Mouse (Mus musculus) heart, adult 2 months (tissue): ENCODE measurements around the gene Gcm1. TPM values are rescaled to one million over a fixed set of nuclear protein-coding genes. Genes with fewer than 3 reads are reported as not detected.

Source experiments
- DNase-seq, 2 experiments: peaks; one replicate each; pipeline ENCODE4 v3.0.0; 2021
- H3K27ac ChIP-seq: fragments of 200-600 bp; 2 replicates; pipeline ENCODE4 v1.8.1; 2022
- H3K27me3 ChIP-seq: fragments of 200-500 bp; 2 replicates; pipeline ENCODE4 v1.6.1; 2012; ENCODE audit warnings: mild to moderate bottlenecking, low read length, inconsistent platforms, mixed read lengths; ENCODE audit not compliant: control insufficient read depth, insufficient read depth
- H3K36me3 ChIP-seq: fragments of 200-500 bp; 2 replicates; pipeline ENCODE4 v1.6.1; 2012; ENCODE audit warnings: low read length, inconsistent platforms; ENCODE audit not compliant: control insufficient read depth, insufficient read depth
- H3K4me1 ChIP-seq: fragments of 200-500 bp; 2 replicates; pipeline ENCODE4 v1.6.1; 2011; ENCODE audit warnings: low read length; ENCODE audit not compliant: control insufficient read depth, insufficient read depth
- H3K4me3 ChIP-seq: fragments of 200-600 bp; 2 replicates; pipeline ENCODE4 v1.8.1; 2022
- H3K79me2 ChIP-seq: fragments of 200-500 bp; replicated peaks from 2 replicates; pipeline ENCODE4 v1.6.1; 2012; ENCODE audit warnings: mild to moderate bottlenecking, inconsistent platforms, low read length, moderate library complexity, mixed read lengths; ENCODE audit not compliant: control insufficient read depth, insufficient read depth
- H3K9ac ChIP-seq: fragments of 200-500 bp; 2 replicates; pipeline ENCODE4 v1.6.1; 2012; ENCODE audit warnings: low read depth, mild to moderate bottlenecking, control low read depth, inconsistent platforms, low read length, mixed read lengths
- CTCF ChIP-seq: fragments of 200-600 bp; IDR thresholded peaks from 2 replicates; pipeline ENCODE4 v1.8.1; 2022; ENCODE audit warnings: antibody characterized with exemption, mild to moderate bottlenecking, moderate library complexity
- EP300 ChIP-seq: fragments of 200-500 bp; IDR thresholded peaks from 2 replicates; pipeline ENCODE4 v1.6.1; 2011; ENCODE audit warnings: low read depth, low read length, control low read depth; ENCODE audit not compliant: insufficient read depth
- POLR2A ChIP-seq: fragments of 200-500 bp; IDR thresholded peaks from 2 replicates; pipeline ENCODE4 v1.6.1; 2011; ENCODE audit warnings: mild to moderate bottlenecking, low read depth, low read length, control low read depth; ENCODE audit not compliant: insufficient read depth
- WGBS: fragments of 180-500 bp; shearing (Covaris S2); methylation state at CpG from one replicate; pipeline ENCODE4 v1.1.7; 2018; 5-methylcytosine and 5-hydroxymethylcytosine counted together
- intact Hi-C: fragments of 180-260 bp; cut with DNase I; formaldehyde crosslinking; loops from one replicate; pipeline ENCODE4 v1.15.1; 2025
- polyA plus RNA-seq: library from polyadenylated mRNA; depleted of rRNA; stranded (reverse); fragments of >200 nt; gene quantifications from 2 replicates; pipeline ENCODE4 v1.2.3, GENCODE M21; 2012; rRNA removed
- total RNA-seq, 2 experiments: library from RNA; stranded (reverse); gene quantifications; 2 replicates each; pipeline ENCODE4 v1.2.3; 2021

Gcm1 gene
- total and polyA plus RNA-seq, 3 experiments = not detected

- peak overlapping the region; percentile 96; the same call in 1 of the 2 replicates for H3K27ac ChIP-seq
- H3K79me2 ChIP-seq = peaks cover 2% of the 10 kb centered on the region; the same call in 1 of the 2 replicates
- intact Hi-C loops = loop anchor here (5.0 kb wide), 1 partner anchor 83 kb away; no protein-coding TSS in a partner anchor
- 27% methylated on average over 5 of the region's 5 CpGs for WGBS
- H3K4me1 ChIP-seq = peaks cover 10% of the 10 kb centered on the region
- TF ChIP-seq EP300 (no peak), POLR2A (no peak), CTCF (peak; percentile 59)
- peaks cover 10% of the 10 kb centered on the region for H3K36me3 ChIP-seq
- peak overlapping the region; percentile 98 for H3K4me3 ChIP-seq
- no peak for DNase-seq
- H3K27me3 ChIP-seq = no peaks in the 10 kb centered on the region
- H3K9ac ChIP-seq = no peak overlapping the region
These were observed 57.9 kb downstream of the Gcm1 start for GRCm38 (mm10) chr9:78109656-78110055.

DNA sequence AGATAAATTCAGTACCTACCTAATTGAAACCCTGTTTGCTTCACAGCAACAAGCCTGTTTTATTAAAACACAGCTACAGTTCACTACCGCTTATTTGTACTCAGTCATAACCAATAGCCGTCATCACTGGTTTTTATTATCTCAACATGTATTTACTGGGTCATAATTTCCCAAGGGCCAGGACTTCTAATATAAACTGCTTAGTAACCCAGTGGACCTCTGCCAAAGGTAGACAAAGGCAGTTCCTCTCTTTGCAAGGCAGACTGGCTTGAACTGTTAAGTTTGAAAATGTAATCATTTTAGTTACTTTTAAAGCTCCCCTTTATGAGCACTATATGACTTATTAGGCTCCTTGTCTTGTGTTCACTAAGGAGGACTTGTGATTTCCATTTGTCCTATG, 59.7 kb downstream of the Gcm1 start:
- H3K36me3 ChIP-seq = peaks cover 7% of the 10 kb centered on the region
- intact Hi-C loops = loop anchor here (5.0 kb wide), 1 partner anchor 81 kb away; no protein-coding TSS in a partner anchor
- DNase-seq = no peak

GRCm38 (mm10) chr9:78112770-78113537, 61.2 kb downstream of the Gcm1 start:
- peaks cover 6% of the 10 kb centered on the region; the same call in 1 of the 2 replicates for H3K36me3 ChIP-seq
- H3K4me3 ChIP-seq = peak overlapping the region; percentile 63
- peaks cover 15% of the 10 kb centered on the region for H3K4me1 ChIP-seq
- peak overlapping the region; percentile 98 for H3K27ac ChIP-seq
- DNase-seq = peak; percentile 93 to 98
- 1% methylated on average over 47 of the region's 47 CpGs for WGBS
- no peak; the same call in none of the 2 replicates for TF ChIP-seq CTCF
- TF ChIP-seq EP300 = peak; percentile 78; the same call in 1 of the 2 replicates
- peak; percentile 72; the same call in 1 of the 2 replicates for TF ChIP-seq POLR2A
- H3K27me3 ChIP-seq = no peaks in the 10 kb centered on the region
- intact Hi-C loops = loop anchor here (1.0 to 5.0 kb wide), 3 partner anchors 41 to 79 kb away; no protein-coding TSS in a partner anchor
- H3K79me2 ChIP-seq = peaks cover 2% of the 10 kb centered on the region; the same call in 1 of the 2 replicates
- peak overlapping the region; percentile 100 for H3K9ac ChIP-seq

More for the DNA sequence above, 59.7 kb downstream of the Gcm1 start:
- no peak overlapping the region for H3K27ac ChIP-seq
- H3K9ac ChIP-seq = no peak overlapping the region
- TF ChIP-seq EP300 = no peak
- TF ChIP-seq POLR2A = no peak
- TF ChIP-seq CTCF = no peak
- H3K79me2 ChIP-seq = no peaks in the 10 kb centered on the region
- 44% methylated on average over 2 of the region's 2 CpGs for WGBS
- peaks cover 15% of the 10 kb centered on the region for H3K4me1 ChIP-seq
- H3K27me3 ChIP-seq = no peaks in the 10 kb centered on the region
- no peak overlapping the region for H3K4me3 ChIP-seq

- Histone ChIP-seq H3K27ac (peak overlapping the region; percentile 98), H3K4me1 (peaks cover 15% of the 10 kb centered on the region), H3K27me3 (no peaks in the 10 kb centered on the region), H3K4me3 (peak overlapping the region; percentile 63), H3K9ac (peak overlapping the region; percentile 100), H3K36me3 (peaks cover 6% of the 10 kb centered on the region; the same call in 1 of the 2 replicates), H3K79me2 (peaks cover 2% of the 10 kb centered on the region; the same call in 1 of the 2 replicates)
- WGBS = under 1% methylated on average over 14 of the region's 14 CpGs
- TF ChIP-seq CTCF = no peak
- no peak for TF ChIP-seq POLR2A
- no peak for TF ChIP-seq EP300
- no peak for DNase-seq
- intact Hi-C loops = loop anchor here (1.0 to 5.0 kb wide), 3 partner anchors 41 to 79 kb away; no protein-coding TSS in a partner anchor
These were observed 61.8 kb downstream of the Gcm1 start for GRCm38 (mm10) chr9:78113538-78113885.

Other genes starting within 250 kb of the Gcm1 start
- gene Elovl5, start 134.6 kb upstream of the Gcm1 start, total RNA-seq = 10 to 100 TPM; 34.0 to 37.5 TPM
- gene Elovl5, start 134.6 kb upstream of the Gcm1 start, polyA plus RNA-seq = 35.9 and 50.2 TPM in 2 replicates
- 10 to 100 TPM; 34.4 to 40.6 TPM for gene Fbxo9, start 57.1 kb downstream of the Gcm1 start, total RNA-seq
- gene Fbxo9, start 57.1 kb downstream of the Gcm1 start, polyA plus RNA-seq = 64.1 and 69.5 TPM in 2 replicates
- 10 to 100 TPM; 12.5 to 14.0 TPM for gene Ick, start 57.3 kb downstream of the Gcm1 start, total RNA-seq
- 7.8 and 10.1 TPM in 2 replicates for gene Ick, start 57.3 kb downstream of the Gcm1 start, polyA plus RNA-seq
- 100 to 1,000 TPM; 100 to 104 TPM for gene Gsta4, start 130.8 kb downstream of the Gcm1 start, total RNA-seq
- gene Gsta4, start 130.8 kb downstream of the Gcm1 start, polyA plus RNA-seq = 53.4 and 88.7 TPM in 2 replicates
- 1 to 10 TPM; 1.3 to 2.2 TPM for gene Gsta1, start 178.7 kb downstream of the Gcm1 start, total RNA-seq
- gene Gsta1, start 178.7 kb downstream of the Gcm1 start, polyA plus RNA-seq = 0.66 and 2.3 TPM in 2 replicates
- gene Gm3776, start 205.2 kb downstream of the Gcm1 start, total RNA-seq = 1 to 10 TPM; 1.1 to 1.6 TPM
- gene Gm3776, start 205.2 kb downstream of the Gcm1 start, polyA plus RNA-seq = 0.18 and 1.1 TPM in 2 replicates
- under 1 TPM in 1 of 2 experiments, not detected in 1; 0.44 TPM for gene Gm10639, start 238.0 kb downstream of the Gcm1 start, total RNA-seq
- 0.18 TPM in 1 of 2 replicates, not detected in the other for gene Gm10639, start 238.0 kb downstream of the Gcm1 start, polyA plus RNA-seq